Mouse (Mus musculus): Measurements from ENCODE around the gene Eif3k. TPM values are rescaled to one million over a fixed set of nuclear protein-coding genes. Genes with fewer than 3 reads are reported as not detected.

The Eif3k gene
- total RNA-seq, 4 experiments from 2014 or later: 152 to 167 (median 158) TPM

- DNase-seq (ENCODE audit: low spot score): no peak
Measured at GRCm38 (mm10) chr7:28959505-28960045, 22.1 kb downstream of the Eif3k start.

DNA sequence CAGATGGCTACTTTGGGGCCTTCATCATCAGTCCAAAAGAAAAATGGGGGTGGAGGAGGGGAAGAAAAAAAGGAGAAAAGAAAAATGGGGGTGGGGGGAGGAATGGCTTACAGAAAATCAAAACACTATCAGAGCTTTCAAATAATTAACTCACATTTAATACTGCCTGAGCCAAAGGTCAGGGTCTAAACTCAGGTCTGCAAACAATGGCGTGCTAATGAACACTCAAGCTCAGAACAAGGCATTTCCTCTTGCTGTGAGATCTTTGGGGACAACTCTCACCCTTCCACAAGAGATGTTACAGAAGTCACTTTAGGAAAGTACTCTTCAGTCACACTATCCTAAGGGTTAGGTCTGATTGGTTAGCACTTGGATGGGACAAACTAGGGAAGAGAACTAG is 22.9 kb downstream of the Eif3k start:
- no peak for DNase-seq (ENCODE audit: low spot score)

- DNase-seq (ENCODE audit: low spot score): no peak
Measured at GRCm38 (mm10) chr7:28957997-28958725, 23.5 kb downstream of the Eif3k start.

- no peak for DNase-seq (ENCODE audit: low spot score)
Measured at GRCm38 (mm10) chr7:28957286-28957685, 24.4 kb downstream of the Eif3k start.

DNA sequence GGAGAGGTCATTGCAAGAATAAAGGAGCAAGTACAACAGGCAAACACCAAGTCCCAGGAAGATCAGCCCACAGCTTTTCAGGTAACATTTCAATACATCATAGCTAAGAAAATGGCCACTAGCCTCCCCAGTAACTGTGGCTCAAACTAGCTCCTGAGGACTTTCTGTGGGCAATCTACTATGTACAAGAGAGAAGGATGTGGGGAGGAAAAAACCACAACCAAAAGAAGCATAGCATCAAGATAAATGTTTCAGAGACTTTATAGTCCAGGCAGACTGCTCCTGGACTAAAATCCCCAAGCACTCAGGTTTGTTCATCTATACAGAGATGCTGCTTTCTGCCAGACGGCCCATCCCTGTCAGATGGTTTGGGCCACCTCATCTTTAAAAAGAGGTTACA is 25.4 kb downstream of the Eif3k start:
- DNase-seq (ENCODE audit: low spot score): no peak

- no peak for DNase-seq (ENCODE audit: low spot score)
Measured at GRCm38 (mm10) chr7:28955295-28955897, 26.3 kb downstream of the Eif3k start.

GRCm38 (mm10) chr7:28954773-28955172 is 26.9 kb downstream of the Eif3k start:
- DNase-seq (ENCODE audit: low spot score): no peak

- no peak for DNase-seq (ENCODE audit: low spot score)
Measured at GRCm38 (mm10) chr7:28953476-28954376, 27.9 kb downstream of the Eif3k start.

GRCm38 (mm10) chr7:28952786-28953185 is 28.9 kb downstream of the Eif3k start:
- no peak for DNase-seq (ENCODE audit: low spot score)

DNA sequence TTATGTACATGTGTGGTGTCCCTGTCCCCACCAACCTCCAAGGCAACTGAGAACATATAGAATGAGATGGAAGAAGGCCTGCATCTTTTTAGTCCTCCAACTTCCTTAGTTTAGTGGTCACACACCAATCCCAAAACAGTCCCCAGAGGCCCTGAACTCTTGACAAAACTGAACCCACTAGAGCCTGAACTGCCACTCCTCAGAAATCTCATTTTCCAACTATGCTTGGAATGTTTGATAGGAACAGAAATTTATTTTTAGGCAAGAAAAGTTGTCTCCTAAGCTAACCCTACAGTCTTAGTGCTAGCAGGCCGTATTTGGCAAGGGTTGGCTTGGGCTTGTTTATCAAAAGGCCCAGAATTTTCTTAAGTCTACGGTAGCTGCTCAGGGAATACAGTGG is 29.9 kb downstream of the Eif3k start:
- no peak for DNase-seq (ENCODE audit: low spot score)

DNA sequence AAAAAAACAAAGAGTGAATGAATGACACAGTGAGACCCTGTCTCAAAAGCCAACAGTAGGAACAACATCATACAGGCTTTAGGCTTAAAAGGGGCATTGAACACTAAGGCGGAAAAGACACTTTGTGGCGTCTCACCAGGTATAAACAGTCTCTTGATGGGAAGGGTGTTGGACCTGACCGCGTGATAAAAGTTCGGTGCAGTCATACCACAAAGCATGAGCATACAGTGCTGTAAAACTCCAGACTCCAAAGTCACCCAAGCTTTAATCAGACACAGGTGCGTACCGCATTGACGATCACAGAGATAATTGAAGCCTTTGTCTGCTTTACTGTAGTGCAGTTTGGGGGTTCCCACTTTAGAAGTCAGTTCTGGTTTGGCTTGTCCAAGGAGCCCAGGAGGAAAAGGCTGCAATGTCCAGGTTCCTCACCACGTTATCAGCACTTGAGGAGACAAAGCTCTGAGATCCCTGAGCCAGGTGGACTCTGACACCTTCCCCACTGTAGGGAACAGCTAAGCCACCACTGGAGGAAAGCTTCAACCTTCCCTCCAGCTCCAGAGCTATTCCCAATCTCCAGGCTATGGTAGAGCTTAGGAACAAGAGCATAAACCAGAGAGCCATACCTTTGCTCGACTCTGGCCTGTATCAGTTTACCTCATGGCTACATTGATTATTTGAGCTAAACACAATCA is 31.2 kb downstream of the Eif3k start:
- DNase-seq (ENCODE audit: low spot score): no peak

GRCm38 (mm10) chr7:28949298-28949697 is 32.4 kb downstream of the Eif3k start:
- DNase-seq (ENCODE audit: low spot score): no peak

- no peak for DNase-seq (ENCODE audit: low spot score)
Measured at GRCm38 (mm10) chr7:28948746-28949145, 32.9 kb downstream of the Eif3k start.

GRCm38 (mm10) chr7:28946271-28946610 is 35.4 kb downstream of the Eif3k start:
- no peak for DNase-seq (ENCODE audit: low spot score)

GRCm38 (mm10) chr7:28945416-28946270 is 36.0 kb downstream of the Eif3k start:
- no peak for DNase-seq (ENCODE audit: low spot score)

DNA sequence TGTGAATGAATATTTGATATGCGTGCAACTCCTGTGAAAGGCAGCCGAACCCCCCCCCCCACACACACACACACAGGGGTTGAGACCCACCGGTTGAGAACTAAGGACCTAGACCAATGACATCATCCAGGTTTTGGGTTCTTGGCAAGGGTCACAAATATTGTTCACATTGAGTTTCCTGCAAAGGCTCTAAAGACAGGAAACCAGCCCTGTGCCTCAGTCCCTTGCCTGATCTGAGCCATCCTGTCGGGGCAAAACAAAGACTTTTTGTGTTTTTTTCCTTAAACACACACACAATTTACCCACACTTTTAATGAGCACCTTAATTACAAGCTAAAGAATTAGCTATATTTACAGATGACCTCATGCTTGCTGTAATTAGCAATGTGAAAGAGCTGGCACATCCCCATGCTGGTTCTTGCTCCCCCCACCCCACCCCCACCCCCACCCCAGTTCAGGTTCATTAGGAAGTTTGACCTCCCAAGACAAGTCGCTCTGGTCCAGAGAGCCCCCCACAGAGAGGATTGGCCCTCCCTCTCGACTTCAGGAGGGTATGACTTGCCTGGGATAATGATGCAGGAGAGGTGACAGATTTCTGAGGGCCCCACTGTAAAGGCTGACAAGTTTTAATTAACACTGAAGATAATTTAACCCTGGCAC is 36.8 kb downstream of the Eif3k start:
- no peak for DNase-seq (ENCODE audit: low spot score)

DNA sequence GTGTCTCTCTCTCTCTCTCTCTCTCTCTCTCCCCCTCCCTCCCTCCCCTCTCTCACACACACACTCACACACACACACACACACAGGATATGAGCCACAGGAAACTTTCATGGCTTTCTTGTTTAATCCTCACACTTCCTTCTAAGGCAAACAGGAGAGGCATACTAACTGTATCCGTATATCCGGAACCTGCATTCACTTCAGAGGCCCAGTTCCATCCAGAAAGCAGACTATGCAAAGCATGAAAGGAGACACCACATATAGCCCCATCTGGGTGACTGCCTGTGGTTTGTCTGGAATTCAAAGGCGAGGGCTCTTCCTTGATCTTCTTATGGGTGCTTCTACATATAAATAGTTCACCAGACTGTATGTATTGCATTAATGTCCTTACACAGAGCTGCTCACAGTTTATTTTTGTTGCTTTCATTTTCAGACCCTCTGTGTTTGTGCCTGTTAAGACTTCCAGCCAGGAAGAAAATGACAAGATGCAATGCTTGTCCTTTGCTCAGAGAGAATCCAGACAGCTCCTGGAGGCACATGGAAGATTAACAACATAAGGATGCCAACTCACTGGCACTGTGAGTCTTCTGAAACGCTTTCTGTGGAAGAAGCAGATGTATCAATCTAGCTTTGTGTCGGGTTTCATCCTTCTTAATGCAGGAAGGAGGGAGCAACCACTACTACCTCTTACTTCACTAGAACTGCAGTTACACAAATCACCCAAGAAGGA is 38.0 kb downstream of the Eif3k start:
- no peak for DNase-seq (ENCODE audit: low spot score)

GRCm38 (mm10) chr7:28941542-28941941 is 40.1 kb downstream of the Eif3k start:
- no peak for DNase-seq (ENCODE audit: low spot score)

- DNase-seq (ENCODE audit: low spot score): no peak
Measured at GRCm38 (mm10) chr7:28941129-28941528, 40.5 kb downstream of the Eif3k start.
